Mouse (Mus musculus) kidney, postnatal 4 days (tissue): ENCODE data around the gene Syndig1l.

ENCODE experiments used
- DNase-seq, 2 experiments: peaks; one replicate each; pipeline ENCODE4 v3.0.0; 2021; ENCODE audit warnings: mixed read lengths in 2 of 2

The Syndig1l gene

DNA sequence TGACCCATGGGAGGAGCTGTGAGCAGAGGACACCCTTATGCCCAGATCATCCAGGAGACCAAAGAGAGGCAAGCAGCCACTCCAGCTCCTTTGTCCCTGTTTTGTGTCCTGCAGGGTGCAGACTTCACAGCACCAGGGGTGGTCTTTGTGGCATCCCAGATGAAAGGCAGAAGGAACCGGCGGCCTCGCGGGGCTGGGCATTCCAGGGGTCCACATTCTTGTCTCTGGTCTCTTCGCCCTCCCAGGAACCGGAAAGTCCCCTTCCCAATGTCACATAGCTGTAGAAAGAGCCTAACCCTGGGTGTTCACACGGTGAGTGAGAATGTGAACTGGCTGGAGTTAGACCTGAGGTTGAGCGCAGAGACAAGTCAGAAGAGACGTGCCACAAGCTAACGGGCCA lies 27.0 kb downstream of the Syndig1l start:
- DNase-seq: no peak

DNA sequence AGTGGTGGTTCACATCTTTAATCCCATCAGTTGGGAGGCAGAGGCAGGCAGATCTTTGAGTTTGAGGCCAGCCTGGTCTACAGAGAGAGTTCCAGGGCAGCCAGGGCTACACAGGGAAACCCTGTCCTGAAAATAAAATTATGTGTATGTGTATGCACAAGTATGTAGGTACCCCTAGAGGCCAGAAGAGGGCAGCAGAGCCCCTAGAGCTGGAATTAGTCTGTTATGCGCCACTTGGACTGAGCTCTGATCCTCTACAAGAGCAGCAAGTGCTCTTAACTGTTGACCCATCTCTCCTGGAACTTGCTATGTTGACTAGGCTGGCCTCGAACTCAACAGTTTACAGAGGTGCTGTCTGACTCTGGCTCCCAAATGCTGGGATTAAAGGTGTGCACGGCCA lies 28.1 kb downstream of the Syndig1l start:
- DNase-seq: peak in 1 of 2 experiments; percentile 40

DNA sequence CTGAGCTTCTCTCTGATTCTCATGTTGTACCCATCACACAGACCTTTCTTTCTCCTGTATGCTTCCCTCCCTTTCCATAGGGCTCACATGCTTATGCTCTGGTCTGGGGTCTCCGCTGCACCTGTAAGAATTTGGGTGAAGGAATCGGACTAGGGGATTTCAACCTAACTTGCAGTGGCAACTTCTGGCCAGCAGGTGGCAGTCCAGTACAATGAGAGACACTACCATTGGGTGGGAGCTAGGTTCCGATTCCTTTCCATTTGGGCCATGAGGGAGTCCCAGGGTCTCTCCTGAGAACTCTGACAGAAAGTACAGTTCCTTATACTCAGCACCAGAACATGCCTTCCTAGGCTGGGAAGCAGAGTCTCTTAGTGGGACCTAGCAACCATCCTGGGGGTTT lies 44.7 kb downstream of the Syndig1l start:
- DNase-seq: peak; percentile 80 to 83

DNA sequence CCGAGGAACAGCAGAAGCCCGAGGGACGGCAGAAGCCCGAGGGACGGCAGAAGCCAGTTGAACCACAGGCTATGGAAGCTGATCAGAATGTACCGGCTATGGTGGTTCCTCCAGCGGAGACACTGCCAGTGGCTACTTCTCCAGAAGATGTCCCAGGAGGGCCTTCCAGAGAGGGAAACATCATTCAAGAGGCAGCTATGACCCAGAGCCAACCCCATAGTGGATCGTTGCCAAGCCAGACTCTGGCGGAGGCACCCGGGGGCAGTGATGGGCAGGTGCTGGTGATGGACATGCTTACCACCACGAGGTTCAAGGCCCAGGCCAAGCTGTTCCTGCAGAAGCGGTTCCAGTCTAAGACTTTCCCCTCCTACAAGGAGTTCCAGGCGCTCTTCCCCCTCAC lies 48.4 kb downstream of the Syndig1l start:
- no peak for DNase-seq

DNA sequence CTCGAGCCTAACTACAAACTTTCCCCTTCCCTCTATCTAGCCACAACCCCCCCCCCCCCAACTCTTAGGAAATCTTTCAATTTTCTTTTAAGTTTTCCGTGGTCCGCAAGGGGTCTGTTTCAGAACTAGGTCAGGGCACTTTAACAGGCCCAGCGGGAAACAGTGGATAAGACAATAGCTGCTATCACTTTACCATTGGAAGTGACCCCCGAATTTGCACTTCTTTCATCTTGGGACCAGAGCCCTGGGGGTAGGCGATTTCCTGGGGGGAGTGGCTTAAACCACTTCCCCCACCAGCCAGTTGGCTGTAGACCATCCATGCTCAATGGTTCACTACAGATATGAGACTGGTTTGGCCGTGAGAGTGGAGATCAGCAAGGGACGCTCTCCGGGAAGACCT lies 58.0 kb downstream of the Syndig1l start, which contains the start of gene Vrtn:
Gene Vrtn (plus strand): TSS at position 366 of the 400 bp plus-strand sequence.
- no peak for DNase-seq

DNA sequence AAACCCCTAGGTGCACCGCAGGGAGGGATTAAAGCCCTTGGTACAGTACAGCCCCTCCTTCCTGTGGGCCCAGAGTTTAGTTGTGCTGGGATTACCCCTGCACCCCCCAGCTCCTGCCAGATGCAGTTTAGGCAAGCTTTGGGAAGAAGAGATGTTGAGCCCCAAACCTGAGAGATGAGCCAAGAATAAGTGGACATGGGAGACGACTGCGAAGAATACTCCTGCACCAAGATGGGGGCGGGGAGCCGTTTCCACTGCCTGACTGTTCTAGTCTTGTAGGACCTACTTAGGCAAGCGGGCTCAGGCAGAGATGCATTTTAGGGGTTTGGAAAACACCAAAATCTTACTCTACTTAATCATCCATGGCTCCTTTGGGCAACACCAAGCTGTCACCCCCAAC lies 58.4 kb downstream of the Syndig1l start:
- DNase-seq: no peak

DNA sequence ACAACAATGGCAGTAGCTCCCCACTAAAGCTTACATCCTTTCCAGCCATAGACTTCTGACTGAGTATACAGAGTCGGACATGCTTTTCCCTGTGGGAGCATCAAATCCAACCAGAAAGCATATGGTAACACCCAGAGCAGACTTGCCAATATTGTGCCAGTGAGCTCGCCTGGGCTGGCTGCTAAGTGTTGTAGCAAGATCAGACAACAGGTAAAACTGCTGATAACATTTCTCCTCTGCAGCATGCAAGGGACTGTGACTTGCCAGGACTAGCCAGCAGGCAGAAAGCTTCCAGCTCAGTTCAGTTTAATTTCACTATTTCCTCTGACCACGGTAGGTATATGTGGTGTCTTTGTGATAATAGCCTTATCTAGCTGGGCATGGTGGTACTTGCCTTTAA lies 66.8 kb downstream of the Syndig1l start:
- no peak for DNase-seq
